Mouse (Mus musculus): ENCODE results near the gene Lats2. TPM values are rescaled to one million over a fixed set of nuclear protein-coding genes. Genes with fewer than 3 reads are reported as not detected.
A peak's percentile ranks its signal among the peaks of the same experiment; 100 is the strongest.
"Not testable (repeated sequence)": the region's sequence is repeated elsewhere in the genome, so short reads cannot be mapped to it uniquely, and the experiment has no call there.

The Lats2 gene
- polyA plus RNA-seq, 1 experiment: 23.0 TPM

DNA sequence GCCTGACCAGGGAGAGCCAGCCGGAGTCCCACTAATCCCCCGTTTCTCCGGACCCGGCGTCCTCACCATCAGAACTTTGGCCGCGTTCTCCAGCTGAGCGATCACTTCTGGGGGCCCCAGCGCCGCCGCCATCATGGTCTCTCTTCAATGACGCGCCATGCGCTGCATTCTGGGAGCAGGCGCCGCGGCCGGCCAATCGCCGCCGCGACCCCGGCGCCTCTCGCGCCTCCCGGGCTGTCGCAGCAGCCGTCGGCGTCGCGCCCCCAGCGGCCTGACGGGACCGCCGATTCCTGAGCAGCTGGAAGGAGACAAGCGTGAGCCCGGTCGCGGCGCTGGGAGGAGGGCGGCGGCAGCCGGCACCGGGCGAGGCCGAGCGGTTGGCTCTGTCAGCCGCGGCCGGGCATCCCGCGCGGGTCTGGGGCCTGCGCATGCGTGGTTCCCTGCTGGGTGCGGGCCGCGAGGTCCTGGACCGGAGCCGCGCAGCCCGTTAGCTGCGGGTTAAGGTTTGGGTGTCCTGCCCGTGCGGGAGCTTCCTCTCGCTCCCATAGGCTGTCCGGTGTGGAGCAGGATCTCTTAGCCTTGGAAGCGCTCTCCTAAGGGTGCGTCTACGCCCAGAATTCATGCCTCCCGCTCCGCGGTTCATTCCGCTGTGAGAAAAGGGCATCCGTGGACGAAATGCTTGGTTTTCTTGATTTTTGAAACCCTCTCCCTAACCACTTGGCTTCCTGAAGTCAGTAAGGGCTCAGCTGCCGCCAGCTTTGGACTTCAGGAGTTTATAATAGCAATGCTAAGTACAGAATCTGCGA is 93.2 kb downstream of the Lats2 start, which contains the start of gene Xpo4:
Xpo4 (minus strand) TSS at position 609 of the 806 bp plus-strand sequence.
- TF ChIP-seq POLR2A (IDR thresholded peaks at IDR 0.05; ENCODE audit: low read depth, low read length): peak; percentile 49
- TF ChIP-seq CTCF (IDR thresholded peaks at IDR 0.05; ENCODE audit: extremely low read depth, insufficient read length, insufficient replicate concordance, low read depth, low read length): no peak
- WGBS: under 1% methylated on average over 80 of the region's 80 CpGs

DNA sequence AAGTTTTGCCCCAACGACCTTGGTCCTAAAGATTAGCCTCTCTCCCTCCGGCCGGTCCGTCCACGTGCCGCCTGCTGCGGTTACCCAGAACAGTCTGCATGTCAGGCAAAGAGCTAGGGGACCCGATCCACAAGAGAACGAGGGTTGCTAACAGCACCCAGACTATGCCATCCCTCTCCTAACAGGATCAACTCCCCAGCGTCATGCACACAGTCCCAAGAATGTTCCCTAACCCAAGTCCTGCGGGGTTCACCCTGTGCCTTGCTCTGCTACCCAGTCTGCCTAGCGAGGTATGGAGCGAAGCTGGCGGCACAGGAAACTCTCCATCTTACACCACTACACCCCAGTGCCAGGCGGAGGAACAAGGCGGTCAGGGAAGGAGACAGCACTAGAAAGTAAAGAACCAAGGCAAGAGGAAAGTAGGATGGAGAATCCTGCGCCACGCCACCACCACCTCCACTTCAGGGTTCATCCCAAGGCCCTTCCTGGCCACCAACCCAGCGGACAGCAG is 93.8 kb downstream of the Lats2 start:
- peak overlapping the region; percentile 18 for H3K27ac ChIP-seq (ENCODE audit: insufficient read depth, low read depth, low read length)
- H3K4me1 ChIP-seq (ENCODE audit: control insufficient read depth, insufficient read depth, insufficient read length, low read length): no peaks in the 10 kb centered on the region
- peak overlapping the region; percentile 91 for H3K4me3 ChIP-seq (ENCODE audit: low read depth, low read length)
- TF ChIP-seq POLR2A (IDR thresholded peaks at IDR 0.05; ENCODE audit: low read depth, low read length): no peak
- no peak for TF ChIP-seq CTCF (IDR thresholded peaks at IDR 0.05; ENCODE audit: extremely low read depth, insufficient read length, insufficient replicate concordance, low read depth, low read length)
- under 1% methylated on average over 19 of the region's 19 CpGs for WGBS
- H3K36me3 ChIP-seq (ENCODE audit: control insufficient read depth, insufficient read depth, low read length): no peaks in the 10 kb centered on the region
- no peaks in the 10 kb centered on the region for H3K27me3 ChIP-seq (ENCODE audit: control insufficient read depth, insufficient read depth, low read length)

More for the DNA sequence above, 93.2 kb downstream of the Lats2 start, which contains the start of gene Xpo4:
- no peaks in the 10 kb centered on the region for H3K36me3 ChIP-seq (ENCODE audit: control insufficient read depth, insufficient read depth, low read length)
- H3K4me1 ChIP-seq (ENCODE audit: control insufficient read depth, insufficient read depth, insufficient read length, low read length): no peaks in the 10 kb centered on the region
- H3K4me3 ChIP-seq (ENCODE audit: low read depth, low read length): peak within 1 kb of the TSS; percentile 91
- H3K27me3 ChIP-seq (ENCODE audit: control insufficient read depth, insufficient read depth, low read length): no peaks in the 10 kb centered on the region
- peak within 1 kb of the TSS; percentile 60 for H3K27ac ChIP-seq (ENCODE audit: insufficient read depth, low read depth, low read length)

DNA sequence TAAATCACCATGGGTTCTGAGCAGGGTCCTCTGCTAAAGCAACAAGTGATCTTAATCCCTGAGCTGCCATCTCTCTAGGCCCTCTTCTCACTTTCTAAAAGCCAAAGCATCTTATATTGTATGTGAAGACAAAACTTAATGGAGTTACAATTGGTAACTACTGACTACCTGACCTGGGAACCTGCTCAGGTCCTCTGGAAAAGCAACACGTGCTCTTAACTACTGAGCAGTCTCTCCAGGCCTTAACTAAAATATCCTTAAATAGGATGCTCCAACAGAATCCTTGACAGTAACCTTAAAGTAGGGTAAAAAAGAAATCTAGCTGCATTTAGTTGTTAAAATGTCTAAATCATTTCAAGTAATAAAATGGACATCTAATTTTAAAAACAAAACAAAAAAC is 94.6 kb downstream of the Lats2 start:
- 4% methylated on average over 1 of the region's 1 CpGs for WGBS
- H3K27ac ChIP-seq (ENCODE audit: insufficient read depth, low read depth, low read length): no peak overlapping the region
- no peaks in the 10 kb centered on the region for H3K27me3 ChIP-seq (ENCODE audit: control insufficient read depth, insufficient read depth, low read length)
- no peaks in the 10 kb centered on the region for H3K4me1 ChIP-seq (ENCODE audit: control insufficient read depth, insufficient read depth, insufficient read length, low read length)
- no peak for TF ChIP-seq CTCF (IDR thresholded peaks at IDR 0.05; ENCODE audit: extremely low read depth, insufficient read length, insufficient replicate concordance, low read depth, low read length)
- H3K4me3 ChIP-seq (ENCODE audit: low read depth, low read length): no peak overlapping the region
- H3K36me3 ChIP-seq (ENCODE audit: control insufficient read depth, insufficient read depth, low read length): no peaks in the 10 kb centered on the region

DNA sequence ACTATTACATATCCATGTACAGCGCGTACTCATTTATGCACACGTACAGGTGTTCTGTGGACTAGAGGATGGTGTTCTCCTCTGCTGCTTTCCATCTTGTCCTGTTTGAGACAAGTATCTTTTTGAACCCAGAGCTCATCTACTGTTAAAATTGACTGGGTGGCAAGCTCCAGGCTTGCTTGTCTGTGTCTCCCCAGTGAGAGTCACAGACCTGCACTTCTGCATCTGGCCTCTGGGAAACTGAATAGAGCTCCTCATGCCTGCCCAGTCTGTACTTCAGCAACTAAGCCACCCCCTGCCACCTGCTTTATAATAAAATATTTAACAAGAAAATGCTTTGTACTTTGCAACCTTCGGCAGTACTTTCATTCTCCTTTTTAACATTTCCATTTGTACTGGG is 99.9 kb downstream of the Lats2 start:
- peaks cover 1% of the 10 kb centered on the region; the same call in 1 of the 2 replicates for H3K36me3 ChIP-seq (ENCODE audit: control insufficient read depth, insufficient read depth, low read length)
- H3K4me1 ChIP-seq (ENCODE audit: control insufficient read depth, insufficient read depth, insufficient read length, low read length): no peaks in the 10 kb centered on the region
- H3K27me3 ChIP-seq (ENCODE audit: control insufficient read depth, insufficient read depth, low read length): no peaks in the 10 kb centered on the region
- H3K27ac ChIP-seq (ENCODE audit: insufficient read depth, low read depth, low read length): no peak overlapping the region
- 89% methylated on average over 4 of the region's 4 CpGs for WGBS
- H3K4me3 ChIP-seq (ENCODE audit: low read depth, low read length): no peak overlapping the region
- peak; percentile 14; the same call in 1 of the 2 replicates for TF ChIP-seq CTCF (IDR thresholded peaks at IDR 0.05; ENCODE audit: extremely low read depth, insufficient read length, insufficient replicate concordance, low read depth, low read length)
- no peak for TF ChIP-seq POLR2A (IDR thresholded peaks at IDR 0.05; ENCODE audit: low read depth, low read length)

DNA sequence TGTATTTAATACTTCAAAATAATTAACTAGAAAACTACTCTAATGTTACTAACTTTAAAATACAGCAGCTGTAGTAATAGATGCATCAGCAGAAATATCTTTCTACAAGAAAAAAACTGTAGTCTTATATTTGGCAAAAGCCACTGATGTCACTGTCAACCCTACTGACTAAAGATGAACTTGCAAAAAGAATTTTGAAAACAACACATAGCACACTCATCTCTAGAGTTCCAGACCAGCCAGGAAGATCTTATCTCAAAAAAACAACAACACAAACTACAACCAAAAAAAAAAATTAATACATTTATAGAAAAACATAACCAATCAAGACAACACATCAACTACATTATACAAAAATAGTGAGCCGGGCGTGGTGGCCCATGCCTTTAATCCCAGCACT is 100.7 kb downstream of the Lats2 start:
- Histone ChIP-seq H3K27ac (ENCODE audit: insufficient read depth, low read depth, low read length) (no peak overlapping the region), H3K36me3 (ENCODE audit: control insufficient read depth, insufficient read depth, low read length) (peaks cover 1% of the 10 kb centered on the region; the same call in 1 of the 2 replicates), H3K27me3 (ENCODE audit: control insufficient read depth, insufficient read depth, low read length) (no peaks in the 10 kb centered on the region), H3K4me1 (ENCODE audit: control insufficient read depth, insufficient read depth, insufficient read length, low read length) (no peaks in the 10 kb centered on the region), H3K4me3 (ENCODE audit: low read depth, low read length) (no peak overlapping the region)
- no peak for TF ChIP-seq POLR2A (IDR thresholded peaks at IDR 0.05; ENCODE audit: low read depth, low read length)
- TF ChIP-seq CTCF (IDR thresholded peaks at IDR 0.05; ENCODE audit: extremely low read depth, insufficient read length, insufficient replicate concordance, low read depth, low read length): no peak
- WGBS: 95% methylated on average over 2 of the region's 2 CpGs

DNA sequence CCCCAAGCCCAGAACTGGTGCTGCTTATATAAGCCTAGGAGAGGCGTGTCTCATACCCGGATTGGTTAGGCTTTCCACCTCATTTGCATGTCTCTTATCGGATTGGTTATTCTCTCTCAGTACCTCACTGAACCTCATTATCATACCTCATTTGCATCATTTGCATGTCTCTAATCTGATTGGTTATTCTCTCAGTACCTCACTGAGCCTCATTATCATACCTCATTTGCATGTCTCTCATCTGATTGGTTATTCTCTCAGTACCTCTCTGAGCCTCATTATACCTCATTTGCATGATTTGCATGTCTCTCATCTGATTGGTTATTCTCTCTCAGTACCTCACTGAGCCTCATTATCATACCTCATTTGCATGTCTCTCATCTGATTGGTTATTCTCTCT is 101.7 kb downstream of the Lats2 start:
- 98% methylated on average over 3 of the region's 3 CpGs for WGBS
- not testable (repeated sequence) for H3K4me1 ChIP-seq (ENCODE audit: control insufficient read depth, insufficient read depth, insufficient read length, low read length); H3K27me3 ChIP-seq (ENCODE audit: control insufficient read depth, insufficient read depth, low read length); H3K36me3 ChIP-seq (ENCODE audit: control insufficient read depth, insufficient read depth, low read length); H3K4me3 ChIP-seq (ENCODE audit: low read depth, low read length); H3K27ac ChIP-seq (ENCODE audit: insufficient read depth, low read depth, low read length)

DNA sequence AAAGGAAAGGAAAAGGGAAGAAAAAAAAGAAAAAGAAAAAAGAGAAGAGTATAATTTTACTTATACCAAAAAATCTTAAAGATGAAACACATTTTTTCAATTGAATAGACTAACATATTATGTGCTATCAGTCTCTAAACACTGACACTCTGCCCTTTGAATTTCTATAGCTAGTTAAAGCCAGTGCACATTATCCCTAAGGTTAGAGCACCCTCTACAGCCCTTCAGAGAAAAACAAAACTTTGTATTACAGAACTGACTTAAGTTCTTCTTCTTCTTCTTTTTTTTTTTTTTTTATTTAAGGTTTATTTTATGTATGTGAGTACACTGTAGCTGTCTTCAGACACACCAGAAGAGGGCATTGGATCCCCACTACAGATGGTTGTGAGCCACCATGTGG is 108.7 kb downstream of the Lats2 start:
- Histone ChIP-seq H3K4me1 (ENCODE audit: control insufficient read depth, insufficient read depth, insufficient read length, low read length) (no peaks in the 10 kb centered on the region), H3K4me3 (ENCODE audit: low read depth, low read length) (no peak overlapping the region), H3K36me3 (ENCODE audit: control insufficient read depth, insufficient read depth, low read length) (peaks cover 3% of the 10 kb centered on the region; the same call in 1 of the 2 replicates), H3K27ac (ENCODE audit: insufficient read depth, low read depth, low read length) (no peak overlapping the region), H3K27me3 (ENCODE audit: control insufficient read depth, insufficient read depth, low read length) (no peaks in the 10 kb centered on the region)
- TF ChIP-seq POLR2A (IDR thresholded peaks at IDR 0.05; ENCODE audit: low read depth, low read length) (no peak), CTCF (IDR thresholded peaks at IDR 0.05; ENCODE audit: extremely low read depth, insufficient read length, insufficient replicate concordance, low read depth, low read length) (no peak)
